Mouse (Mus musculus): Measurements from ENCODE around the gene Ankrd22. TPM values are rescaled to one million over a fixed set of nuclear protein-coding genes. Genes with fewer than 3 reads are reported as not detected.

Gene Ankrd22
- polyA plus RNA-seq, 1 experiment from 2014 or later = 11.2 TPM

DNA sequence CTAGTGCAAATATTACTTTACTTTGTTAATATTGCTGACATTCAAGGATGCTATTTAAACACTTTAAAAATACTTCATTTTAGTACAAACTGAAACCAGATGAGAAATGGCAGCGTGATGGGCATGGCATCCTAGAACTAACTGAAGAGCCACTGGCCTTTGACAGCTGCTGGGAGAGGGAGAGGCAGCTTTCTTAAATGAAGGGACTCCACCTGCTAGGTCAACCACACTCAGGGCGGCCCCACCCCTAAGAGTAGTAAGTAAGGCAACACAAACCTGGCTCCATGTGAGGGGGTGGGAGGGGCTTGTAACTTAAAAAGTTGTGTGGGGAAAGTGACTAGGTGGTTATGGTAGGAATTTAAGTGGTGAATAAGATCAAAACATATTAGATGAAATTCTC, 36.8 kb upstream of the Ankrd22 start:
- H3K4me2 ChIP-seq (ENCODE audit: low read depth, low read length) = no peak overlapping the region
- 76% methylated on average over 2 of the region's 2 CpGs for WGBS
- H3K27ac ChIP-seq (ENCODE audit: low read length) = no peak overlapping the region
- H3K4me1 ChIP-seq (ENCODE audit: control insufficient read depth, insufficient read depth, low read length) = no peaks in the 10 kb centered on the region
- no peak overlapping the region for H3K9ac ChIP-seq (ENCODE audit: low read length)
- H3K27me3 ChIP-seq (ENCODE audit: control insufficient read depth, insufficient read depth, low read length) = no peaks in the 10 kb centered on the region
- H3K9me3 ChIP-seq (replicated peaks; ENCODE audit: control insufficient read depth, low read length) = no peaks in the 10 kb centered on the region
- H3K4me3 ChIP-seq (replicated peaks; ENCODE audit: low read length) = no peak overlapping the region
- H3K36me3 ChIP-seq (ENCODE audit: control insufficient read depth, insufficient read depth, low read length) = no peaks in the 10 kb centered on the region
- ATAC-seq (ENCODE audit: insufficient read depth, low FRiP score) = no peak

DNA sequence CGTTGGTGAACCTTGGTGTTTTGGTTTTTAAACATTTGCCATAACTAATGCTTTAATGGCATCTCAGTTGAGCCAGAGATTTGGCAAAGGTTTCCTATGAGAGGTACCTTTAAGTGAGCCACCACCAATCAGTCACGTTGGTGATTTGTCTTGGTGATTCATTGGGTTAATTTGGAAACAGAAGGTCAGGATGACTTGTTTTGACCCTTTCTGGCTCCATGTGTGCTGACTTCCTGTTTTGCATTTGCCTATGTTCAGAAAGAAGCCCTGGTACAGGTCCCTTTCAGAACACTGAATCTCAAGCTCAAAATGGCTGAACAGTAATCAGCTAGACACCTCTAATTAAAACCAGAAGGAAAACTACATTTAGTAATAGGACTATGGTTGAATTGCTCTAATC, 33.6 kb upstream of the Ankrd22 start:
- 64% methylated on average over 2 of the region's 2 CpGs for WGBS
- no peak overlapping the region for H3K9ac ChIP-seq (ENCODE audit: low read length)
- ATAC-seq (ENCODE audit: insufficient read depth, low FRiP score) = no peak
- H3K4me1 ChIP-seq (ENCODE audit: control insufficient read depth, insufficient read depth, low read length) = no peaks in the 10 kb centered on the region
- H3K4me3 ChIP-seq (replicated peaks; ENCODE audit: low read length) = no peak overlapping the region
- H3K27ac ChIP-seq (ENCODE audit: low read length) = no peak overlapping the region
- no peaks in the 10 kb centered on the region for H3K9me3 ChIP-seq (replicated peaks; ENCODE audit: control insufficient read depth, low read length)
- no peaks in the 10 kb centered on the region for H3K36me3 ChIP-seq (ENCODE audit: control insufficient read depth, insufficient read depth, low read length)
- H3K4me2 ChIP-seq (ENCODE audit: low read depth, low read length) = no peak overlapping the region
- H3K27me3 ChIP-seq (ENCODE audit: control insufficient read depth, insufficient read depth, low read length) = no peaks in the 10 kb centered on the region

DNA sequence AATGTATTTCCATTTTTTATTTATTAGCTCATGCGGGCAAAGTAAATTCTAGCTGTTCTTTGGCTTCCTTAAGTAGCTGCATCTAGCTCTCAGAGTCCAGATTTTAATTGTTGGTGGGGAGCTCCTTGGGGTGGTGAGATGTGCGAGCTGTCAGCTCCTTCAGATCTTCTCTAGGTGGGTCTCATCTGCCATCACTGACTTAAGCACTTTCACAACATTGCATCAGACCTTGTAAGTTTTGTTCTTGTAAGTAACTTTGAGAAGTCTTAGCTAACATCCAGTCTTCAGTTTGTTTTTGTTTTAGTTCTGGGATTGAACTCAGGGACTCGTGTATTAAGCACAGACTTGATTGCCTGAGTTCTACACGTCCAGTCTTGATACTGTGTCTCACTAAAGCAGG, 33.0 kb upstream of the Ankrd22 start:
- WGBS = 75% methylated on average over 4 of the region's 4 CpGs
- H3K9me3 ChIP-seq (replicated peaks; ENCODE audit: control insufficient read depth, low read length) = no peaks in the 10 kb centered on the region
- no peak overlapping the region for H3K9ac ChIP-seq (ENCODE audit: low read length)
- H3K27ac ChIP-seq (ENCODE audit: low read length) = no peak overlapping the region
- no peaks in the 10 kb centered on the region for H3K4me1 ChIP-seq (ENCODE audit: control insufficient read depth, insufficient read depth, low read length)
- H3K36me3 ChIP-seq (ENCODE audit: control insufficient read depth, insufficient read depth, low read length) = no peaks in the 10 kb centered on the region
- no peak overlapping the region for H3K4me2 ChIP-seq (ENCODE audit: low read depth, low read length)
- H3K27me3 ChIP-seq (ENCODE audit: control insufficient read depth, insufficient read depth, low read length) = no peaks in the 10 kb centered on the region
- no peak for ATAC-seq (ENCODE audit: insufficient read depth, low FRiP score)
- no peak overlapping the region for H3K4me3 ChIP-seq (replicated peaks; ENCODE audit: low read length)

DNA sequence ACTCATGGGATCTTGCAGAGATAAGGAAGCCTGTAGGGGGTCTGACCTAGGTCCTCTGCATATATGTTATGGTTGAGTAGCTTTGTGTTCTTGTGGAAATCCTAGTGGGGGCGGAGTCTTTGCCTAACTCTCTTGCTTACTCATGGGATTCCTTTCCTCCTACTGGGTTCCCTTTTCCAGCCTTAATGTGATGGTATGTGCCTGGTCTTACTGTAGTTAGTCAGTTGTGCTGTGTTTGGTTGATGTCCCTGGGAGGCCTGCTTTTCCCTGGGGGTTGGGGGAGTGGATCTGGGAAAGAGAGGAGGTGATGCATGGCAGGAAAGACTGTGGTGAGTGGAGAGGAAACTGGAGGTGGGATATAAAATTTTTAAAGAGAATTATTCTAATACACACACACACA, 32.2 kb upstream of the Ankrd22 start:
- Histone ChIP-seq H3K27me3 (ENCODE audit: control insufficient read depth, insufficient read depth, low read length) (no peaks in the 10 kb centered on the region), H3K4me2 (ENCODE audit: low read depth, low read length) (no peak overlapping the region), H3K36me3 (ENCODE audit: control insufficient read depth, insufficient read depth, low read length) (no peaks in the 10 kb centered on the region), H3K9me3 (replicated peaks; ENCODE audit: control insufficient read depth, low read length) (no peaks in the 10 kb centered on the region), H3K4me3 (replicated peaks; ENCODE audit: low read length) (no peak overlapping the region), H3K9ac (ENCODE audit: low read length) (no peak overlapping the region), H3K4me1 (ENCODE audit: control insufficient read depth, insufficient read depth, low read length) (no peaks in the 10 kb centered on the region), H3K27ac (ENCODE audit: low read length) (no peak overlapping the region)
- 100% methylated on average over 1 of the region's 1 CpGs for WGBS
- no peak for ATAC-seq (ENCODE audit: insufficient read depth, low FRiP score)

DNA sequence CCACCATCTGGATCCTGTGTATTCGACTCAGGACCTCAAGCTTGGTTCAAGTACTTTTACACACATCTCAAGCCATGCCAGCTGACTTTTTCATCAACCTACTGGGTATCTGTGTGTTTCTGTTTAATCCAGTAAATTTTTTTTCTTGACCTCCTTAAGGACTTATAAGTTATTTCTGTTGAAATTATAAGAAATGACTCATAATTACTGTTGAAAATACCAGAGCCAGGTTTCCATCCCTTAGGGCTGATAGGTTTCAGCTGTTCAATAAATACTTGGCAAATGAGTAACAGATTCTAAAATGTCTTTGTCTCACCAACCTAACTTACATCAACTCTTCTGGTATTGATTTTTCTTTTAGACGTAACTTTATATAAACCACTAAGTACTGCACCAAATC, 29.2 kb upstream of the Ankrd22 start:
- Histone ChIP-seq H3K9ac (ENCODE audit: low read length) (no peak overlapping the region), H3K4me1 (ENCODE audit: control insufficient read depth, insufficient read depth, low read length) (no peaks in the 10 kb centered on the region), H3K36me3 (ENCODE audit: control insufficient read depth, insufficient read depth, low read length) (no peaks in the 10 kb centered on the region), H3K27me3 (ENCODE audit: control insufficient read depth, insufficient read depth, low read length) (no peaks in the 10 kb centered on the region), H3K4me3 (replicated peaks; ENCODE audit: low read length) (no peak overlapping the region), H3K4me2 (ENCODE audit: low read depth, low read length) (no peak overlapping the region), H3K9me3 (replicated peaks; ENCODE audit: control insufficient read depth, low read length) (no peaks in the 10 kb centered on the region), H3K27ac (ENCODE audit: low read length) (no peak overlapping the region)
- WGBS = 35% methylated on average over 2 of the region's 2 CpGs
- ATAC-seq (ENCODE audit: insufficient read depth, low FRiP score) = no peak

DNA sequence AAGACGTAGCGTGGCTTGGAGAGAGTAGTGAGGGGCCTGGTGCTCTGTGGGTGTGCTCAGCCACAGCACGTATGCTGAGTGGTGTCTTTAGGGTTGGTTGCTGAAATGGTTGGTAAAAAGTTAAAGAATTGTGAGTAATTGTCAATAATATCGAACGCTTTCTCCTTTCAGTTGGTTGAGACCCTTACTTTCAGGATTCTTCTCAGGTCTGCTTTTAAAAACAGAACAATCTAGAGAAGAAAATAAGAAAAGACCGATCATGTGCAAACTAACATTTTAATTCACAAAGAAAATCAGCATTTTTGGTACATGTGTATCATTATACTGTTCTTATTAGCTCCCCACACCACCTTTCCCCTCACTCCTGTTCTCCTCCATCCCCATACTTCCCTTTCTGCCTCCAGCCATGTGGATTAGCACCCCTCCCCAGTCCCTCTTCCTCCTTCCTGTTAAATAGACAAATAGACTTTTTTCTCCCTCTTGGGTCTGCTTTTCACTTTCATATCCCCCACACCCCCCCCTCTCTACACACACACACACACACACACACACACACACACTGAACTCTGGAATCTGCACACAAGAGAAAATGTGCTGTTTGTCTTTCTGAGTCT, 28.4 kb upstream of the Ankrd22 start:
- no peak overlapping the region for H3K9ac ChIP-seq (ENCODE audit: low read length)
- ATAC-seq (ENCODE audit: insufficient read depth, low FRiP score) = no peak
- H3K4me2 ChIP-seq (ENCODE audit: low read depth, low read length) = peak overlapping the region; percentile 94

DNA sequence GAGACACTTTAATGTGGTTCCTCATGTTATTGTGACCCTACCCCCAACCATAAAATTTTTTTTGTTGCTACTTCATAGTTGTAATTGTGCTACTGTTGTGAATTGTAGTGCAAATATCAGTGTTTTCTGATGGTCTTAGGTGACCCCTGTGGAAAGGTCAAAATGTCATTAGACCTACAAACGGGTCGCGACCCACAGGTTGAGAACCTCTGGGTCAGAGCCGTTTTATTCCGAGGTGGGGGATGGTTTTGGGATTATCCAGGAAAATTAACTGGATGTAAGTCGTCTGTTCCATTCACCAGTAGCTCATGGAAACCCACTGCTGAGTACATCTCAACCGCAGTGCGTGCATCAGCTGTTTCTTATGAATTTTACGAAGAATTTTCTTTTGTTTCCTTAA, 27.8 kb upstream of the Ankrd22 start:
- H3K9me3 ChIP-seq (replicated peaks; ENCODE audit: control insufficient read depth, low read length) = no peaks in the 10 kb centered on the region
- H3K27ac ChIP-seq (ENCODE audit: low read length) = no peak overlapping the region
- peak overlapping the region; percentile 82 for H3K4me3 ChIP-seq (replicated peaks; ENCODE audit: low read length)
- H3K36me3 ChIP-seq (ENCODE audit: control insufficient read depth, insufficient read depth, low read length) = no peaks in the 10 kb centered on the region
- H3K4me2 ChIP-seq (ENCODE audit: low read depth, low read length) = peak overlapping the region; percentile 94
- no peaks in the 10 kb centered on the region for H3K27me3 ChIP-seq (ENCODE audit: control insufficient read depth, insufficient read depth, low read length)
- peak overlapping the region; percentile 87; the same call in 1 of the 2 replicates for H3K9ac ChIP-seq (ENCODE audit: low read length)
- WGBS = 61% methylated on average over 9 of the region's 9 CpGs
- no peaks in the 10 kb centered on the region for H3K4me1 ChIP-seq (ENCODE audit: control insufficient read depth, insufficient read depth, low read length)
- no peak for ATAC-seq (ENCODE audit: insufficient read depth, low FRiP score)

More for the DNA sequence above, 28.4 kb upstream of the Ankrd22 start:
- Histone ChIP-seq H3K9me3 (replicated peaks; ENCODE audit: control insufficient read depth, low read length) (no peaks in the 10 kb centered on the region), H3K4me3 (replicated peaks; ENCODE audit: low read length) (no peak overlapping the region), H3K27me3 (ENCODE audit: control insufficient read depth, insufficient read depth, low read length) (no peaks in the 10 kb centered on the region), H3K4me1 (ENCODE audit: control insufficient read depth, insufficient read depth, low read length) (no peaks in the 10 kb centered on the region), H3K27ac (ENCODE audit: low read length) (no peak overlapping the region), H3K36me3 (ENCODE audit: control insufficient read depth, insufficient read depth, low read length) (no peaks in the 10 kb centered on the region)
- 93% methylated on average over 6 of the region's 6 CpGs for WGBS

DNA sequence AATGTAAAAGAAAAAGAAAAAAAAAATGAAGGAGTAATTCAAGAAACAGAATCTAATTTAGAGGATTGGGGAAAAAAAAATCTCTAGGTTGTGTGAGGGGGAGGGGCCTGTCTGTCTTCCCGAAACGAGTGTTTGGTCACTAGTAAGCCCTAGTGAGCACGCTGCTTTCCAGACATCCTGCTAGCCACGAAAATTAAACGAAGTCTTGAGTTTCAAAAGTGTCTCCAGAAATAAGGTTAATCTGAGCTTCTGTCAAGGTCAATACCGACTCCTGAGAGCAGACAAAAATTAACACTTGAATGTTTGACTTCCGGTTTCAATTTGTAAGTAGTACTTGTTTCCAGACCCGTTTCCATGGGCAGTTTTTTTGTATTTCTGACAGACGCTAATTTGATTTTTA, 27.3 kb upstream of the Ankrd22 start:
- 2% methylated on average over 9 of the region's 9 CpGs for WGBS

DNA sequence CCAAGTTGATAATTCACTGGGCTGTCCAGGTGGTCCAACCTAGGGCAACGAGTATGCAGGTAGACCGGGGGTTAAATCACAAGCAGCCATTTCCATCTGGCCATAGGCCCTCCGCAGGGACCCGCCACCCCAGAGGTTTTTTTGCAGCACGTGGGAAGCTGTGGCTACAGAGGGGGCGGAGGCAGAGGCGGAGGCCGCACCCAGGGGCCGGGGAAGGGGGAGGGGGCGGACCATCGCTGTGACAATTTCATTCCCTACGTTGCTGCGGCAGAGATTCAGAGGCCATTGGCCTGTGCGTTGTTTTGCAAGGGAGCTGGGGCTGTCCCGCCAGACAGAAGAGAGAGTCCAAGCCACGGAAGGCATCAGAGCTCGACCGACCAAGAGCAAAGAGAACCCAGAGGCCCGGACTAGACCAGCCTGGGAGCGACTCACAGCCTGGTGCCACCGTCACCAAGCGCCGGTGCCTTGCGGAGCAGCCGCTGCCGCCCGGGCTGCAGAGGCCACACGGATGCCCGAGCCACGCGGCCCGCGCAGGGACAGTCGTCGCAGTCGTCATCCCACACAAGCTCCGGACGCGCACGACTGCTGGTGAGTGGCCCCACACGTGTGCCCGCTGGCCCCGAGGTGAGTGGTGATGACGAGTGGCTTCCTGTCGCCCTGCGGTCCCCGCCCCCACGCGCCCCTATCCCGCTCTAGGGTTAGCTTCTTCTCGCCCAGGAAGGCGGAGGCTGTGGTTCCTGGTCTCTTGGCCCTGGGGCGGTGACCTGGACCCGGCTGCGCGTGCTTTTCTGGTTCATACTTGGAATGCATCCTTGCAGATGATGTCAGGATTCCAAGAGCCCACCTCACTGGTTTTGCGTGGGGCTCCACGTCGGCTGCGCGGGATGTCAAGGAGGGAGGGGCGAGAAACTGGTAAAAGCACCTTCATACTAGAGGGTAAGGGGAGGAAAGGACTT, 26.4 kb upstream of the Ankrd22 start, which contains the start of gene Stambpl1:
TSS of gene Stambpl1 (plus strand) at position 222 of the 956 bp plus-strand sequence.
- Histone ChIP-seq H3K27ac (ENCODE audit: low read length) (peak within 1 kb of the TSS; percentile 80), H3K4me1 (ENCODE audit: control insufficient read depth, insufficient read depth, low read length) (no peaks in the 10 kb centered on the region), H3K9ac (ENCODE audit: low read length) (peak within 1 kb of the TSS; percentile 87), H3K4me3 (replicated peaks; ENCODE audit: low read length) (peak within 1 kb of the TSS; percentile 82), H3K9me3 (replicated peaks; ENCODE audit: control insufficient read depth, low read length) (no peaks in the 10 kb centered on the region), H3K36me3 (ENCODE audit: control insufficient read depth, insufficient read depth, low read length) (no peaks in the 10 kb centered on the region), H3K27me3 (ENCODE audit: control insufficient read depth, insufficient read depth, low read length) (no peaks in the 10 kb centered on the region), H3K4me2 (ENCODE audit: low read depth, low read length) (peak within 1 kb of the TSS; percentile 94)
- peak; percentile 90 for ATAC-seq (ENCODE audit: insufficient read depth, low FRiP score)
- under 1% methylated on average over 62 of the region's 62 CpGs for WGBS

More for the DNA sequence above, 27.3 kb upstream of the Ankrd22 start:
- Histone ChIP-seq H3K9ac (ENCODE audit: low read length) (peak overlapping the region; percentile 87), H3K9me3 (replicated peaks; ENCODE audit: control insufficient read depth, low read length) (no peaks in the 10 kb centered on the region), H3K4me2 (ENCODE audit: low read depth, low read length) (peak overlapping the region; percentile 94), H3K27me3 (ENCODE audit: control insufficient read depth, insufficient read depth, low read length) (no peaks in the 10 kb centered on the region), H3K4me3 (replicated peaks; ENCODE audit: low read length) (peak overlapping the region; percentile 82), H3K27ac (ENCODE audit: low read length) (no peak overlapping the region; the same call in 1 of the 2 replicates), H3K36me3 (ENCODE audit: control insufficient read depth, insufficient read depth, low read length) (no peaks in the 10 kb centered on the region), H3K4me1 (ENCODE audit: control insufficient read depth, insufficient read depth, low read length) (no peaks in the 10 kb centered on the region)
- no peak for ATAC-seq (ENCODE audit: insufficient read depth, low FRiP score)
